Mouse (Mus musculus) liver, adult 2 months (tissue): ENCODE measurements around the gene C130026I21Rik.
"Not testable (repeated sequence)": the region's sequence is repeated elsewhere in the genome, so short reads cannot be mapped to it uniquely, and the experiment has no call there.

Experiments
- CTCF ChIP-seq: fragments of 200-500 bp; IDR thresholded peaks from 2 replicates; pipeline ENCODE4 v1.5.1; 2011; ENCODE audit warnings: low read depth, low read length, control low read depth
- POLR2A ChIP-seq: fragments of 200-500 bp; IDR thresholded peaks from 2 replicates; pipeline ENCODE4 v1.6.1; 2011; ENCODE audit warnings: low read length, control low read depth; ENCODE audit not compliant: insufficient read depth; ENCODE audit errors: extremely low read depth

- not testable (repeated sequence) for TF ChIP-seq CTCF, POLR2A
Observed at GRCm38 (mm10) chr1:85178971-85179370, 91.4 kb downstream of the C130026I21Rik start.
